Mouse (Mus musculus): ENCODE measurements around the gene Sipa1.

DNA sequence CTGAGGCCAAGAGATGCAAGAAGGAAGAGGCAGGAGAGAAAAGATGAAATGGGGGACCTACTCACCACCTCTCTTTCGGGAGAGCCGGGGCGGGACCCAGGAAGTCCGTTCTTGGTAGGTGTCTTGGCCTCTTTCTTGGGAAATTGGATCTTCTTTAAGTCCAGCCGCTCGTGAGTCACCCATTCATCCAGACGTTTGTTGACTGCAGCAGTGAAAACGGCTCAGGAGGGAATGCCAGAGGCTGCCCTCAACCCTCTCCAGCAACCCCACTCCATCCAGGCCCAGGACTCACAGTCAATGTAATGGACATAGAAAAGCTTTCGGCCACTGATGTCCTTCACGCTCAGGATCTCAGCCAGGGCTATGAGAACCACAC is 54.3 kb downstream of the Sipa1 start:
- no peak for TF ChIP-seq CTCF (IDR thresholded peaks at IDR 0.05; ENCODE audit: low read depth, low read length)
- TF ChIP-seq GATA1 (IDR thresholded peaks at IDR 0.05; ENCODE audit: borderline replicate concordance, low read length) = no peak
- TF ChIP-seq TAL1 (conservative IDR thresholded peaks at IDR 0.05; ENCODE audit: low read depth, low read length) = no peak
